Comparison of ENCODE assay signal across 28 mouse cellular contexts in the genomic region with DNA sequence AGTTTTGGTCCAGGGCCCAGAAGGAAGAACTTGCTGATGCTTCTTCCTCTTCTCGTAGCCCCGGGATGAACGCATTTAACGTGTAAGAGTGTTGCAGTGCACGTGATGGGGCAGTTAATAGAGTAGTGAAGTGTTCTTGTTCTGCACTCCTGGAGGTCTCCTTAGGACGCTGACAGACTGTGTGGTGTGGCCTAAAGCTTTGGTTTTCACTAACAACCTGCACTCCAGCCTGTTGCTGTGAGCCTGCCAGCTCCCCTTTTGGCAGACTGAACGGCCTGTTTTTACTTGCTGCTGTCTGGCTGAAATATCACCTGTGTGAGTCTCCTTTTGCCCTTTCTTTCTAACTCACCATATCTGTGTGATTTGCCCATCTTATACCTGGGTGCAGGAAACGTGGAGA. TPM values are rescaled to one million over a fixed set of nuclear protein-coding genes. Genes with fewer than 3 reads are reported as not detected.
DNase-seq lines count a peak whose midpoint lies in the region; ATAC-seq and TF ChIP-seq lines count a peak whose summit lies in the region.
"Had no signal": no experiment of that assay in that cellular context is flagged by ENCODE, and none has a peak within 500 bp of the region (broad histone marks: within the 10 kb centered on the region; RNA-seq: fewer than 3 reads in every experiment).

No protein-coding gene starts in this region.

- no peak overlapping the region for H3K4me2 ChIP-seq in forebrain, embryonic 14.5 days (ENCODE audit: low read length)
- H3K4me2 ChIP-seq in forebrain, embryonic 12.5 days = no peak overlapping the region
- no peak overlapping the region for H3K4me2 ChIP-seq in stomach, embryonic 15.5 days
- H3K4me2 ChIP-seq in stomach, postnatal 0 days (replicated peaks; ENCODE audit: low read depth) = no peak overlapping the region
- no peak overlapping the region for H3K4me2 ChIP-seq in stomach, embryonic 16.5 days (ENCODE audit: low read depth, low read length)
- no peak overlapping the region for H3K4me2 ChIP-seq in hindbrain, embryonic 11.5 days (replicated peaks; ENCODE audit: low read depth, low read length)
- H3K4me2 ChIP-seq: embryonic facial prominence, embryonic 12.5 days; embryonic facial prominence, embryonic 15.5 days; heart, embryonic 12.5 days; heart, embryonic 15.5 days; hindbrain, embryonic 14.5 days had no signal

- H3K27ac ChIP-seq in forebrain, embryonic 14.5 days (ENCODE audit: low read depth, low read length) = 0 out of 2 replicates have a peak overlapping the region, but pooled peaks have one; percentile 5
- no peak overlapping the region for H3K27ac ChIP-seq in forebrain, embryonic 12.5 days
- H3K27ac ChIP-seq in stomach, embryonic 15.5 days = peak overlapping the region; percentile 16; the same call in 1 of the 2 replicates
- H3K27ac ChIP-seq in stomach, postnatal 0 days (replicated peaks) = no peak overlapping the region
- peak overlapping the region; percentile 48 for H3K27ac ChIP-seq in stomach, embryonic 16.5 days (ENCODE audit: low read length)
- no peak overlapping the region for H3K27ac ChIP-seq in hindbrain, embryonic 11.5 days (ENCODE audit: low read depth, low read length)
- H3K27ac ChIP-seq: embryonic facial prominence, embryonic 12.5 days; embryonic facial prominence, embryonic 15.5 days; heart, embryonic 15.5 days; hindbrain, embryonic 10.5 days; hindbrain, embryonic 14.5 days had no signal

- TF ChIP-seq CTCF in stomach, postnatal 0 days (IDR thresholded peaks at IDR 0.05; ENCODE audit: low read depth) = no peak

- peak; percentile 40 for DNase-seq in forebrain, embryonic 14.5 days (ENCODE audit: low spot score)
- DNase-seq in stomach, postnatal 0 days (ENCODE audit: low spot score) = no peak
- no peak for DNase-seq in hindbrain, embryonic 11.5 days (ENCODE audit: low spot score)
- DNase-seq: adrenal gland, postnatal 10 days; adrenal gland, postnatal 36 days; B cell, adult 2 months; cerebellum, adult 11 months; cerebellum, adult 2 months; cerebellum, adult 9-11 months; cerebellum, postnatal 25 days; gastrocnemius, postnatal 10 days; gastrocnemius, postnatal 36 days; heart, postnatal 10 days; heart, postnatal 36 days; kidney, adult 2 months had no signal

- no peaks in the 10 kb centered on the region for H3K36me3 ChIP-seq in forebrain, embryonic 14.5 days (ENCODE audit: control insufficient read depth, insufficient read depth, low read length)
- H3K36me3 ChIP-seq in forebrain, embryonic 12.5 days (replicated peaks) = no peaks in the 10 kb centered on the region
- H3K36me3 ChIP-seq in stomach, embryonic 15.5 days = no peaks in the 10 kb centered on the region
- H3K36me3 ChIP-seq in stomach, postnatal 0 days (ENCODE audit: control insufficient read depth, insufficient read depth, low read length) = no peaks in the 10 kb centered on the region
- no peaks in the 10 kb centered on the region for H3K36me3 ChIP-seq in stomach, embryonic 16.5 days (ENCODE audit: control insufficient read depth, insufficient read depth, low read length)
- no peaks in the 10 kb centered on the region for H3K36me3 ChIP-seq in hindbrain, embryonic 11.5 days (ENCODE audit: control insufficient read depth, insufficient read depth, low read length)
- H3K36me3 ChIP-seq: embryonic facial prominence, embryonic 12.5 days; embryonic facial prominence, embryonic 15.5 days; heart, embryonic 15.5 days; hindbrain, embryonic 10.5 days had no signal

- no peak overlapping the region for H3K9ac ChIP-seq in forebrain, embryonic 14.5 days (ENCODE audit: low read length)
- no peak overlapping the region for H3K9ac ChIP-seq in forebrain, embryonic 12.5 days
- no peak overlapping the region for H3K9ac ChIP-seq in stomach, embryonic 15.5 days
- no peak overlapping the region for H3K9ac ChIP-seq in stomach, postnatal 0 days (ENCODE audit: low read length)
- 0 out of 2 replicates have a peak overlapping the region, but pooled peaks have one; percentile 10 for H3K9ac ChIP-seq in stomach, embryonic 16.5 days (ENCODE audit: low read length)
- H3K9ac ChIP-seq in hindbrain, embryonic 11.5 days (ENCODE audit: low read depth, low read length) = no peak overlapping the region
- H3K9ac ChIP-seq: embryonic facial prominence, embryonic 12.5 days; embryonic facial prominence, embryonic 15.5 days; heart, embryonic 12.5 days; heart, embryonic 15.5 days; hindbrain, embryonic 14.5 days had no signal

- 40% methylated on average over 8 of the region's 8 CpGs for WGBS in forebrain, embryonic 14.5 days
- WGBS in forebrain, embryonic 12.5 days = 59% methylated on average over 8 of the region's 8 CpGs
- 63% methylated on average over 8 of the region's 8 CpGs for WGBS in stomach, embryonic 15.5 days
- WGBS in stomach, postnatal 0 days = 51% methylated on average over 8 of the region's 8 CpGs
- WGBS in stomach, embryonic 16.5 days = 71% methylated on average over 8 of the region's 8 CpGs
- WGBS in hindbrain, embryonic 11.5 days = 73% methylated on average over 8 of the region's 8 CpGs

- no peak for TF ChIP-seq EP300 in stomach, postnatal 0 days (optimal IDR thresholded peaks at IDR 0.05)

- H3K9me3 ChIP-seq in forebrain, embryonic 14.5 days (replicated peaks; ENCODE audit: control insufficient read depth, low read length) = no peaks in the 10 kb centered on the region
- no peaks in the 10 kb centered on the region for H3K9me3 ChIP-seq in forebrain, embryonic 12.5 days
- no peaks in the 10 kb centered on the region for H3K9me3 ChIP-seq in stomach, embryonic 15.5 days
- no peaks in the 10 kb centered on the region for H3K9me3 ChIP-seq in stomach, postnatal 0 days (ENCODE audit: control insufficient read depth, low read length)
- H3K9me3 ChIP-seq in stomach, embryonic 16.5 days (replicated peaks; ENCODE audit: control insufficient read depth, low read length) = no peaks in the 10 kb centered on the region
- no peaks in the 10 kb centered on the region for H3K9me3 ChIP-seq in hindbrain, embryonic 11.5 days (ENCODE audit: control insufficient read depth, low read length)
- H3K9me3 ChIP-seq: embryonic facial prominence, embryonic 12.5 days; embryonic facial prominence, embryonic 15.5 days; G1E; heart, embryonic 12.5 days; heart, embryonic 15.5 days; hindbrain, embryonic 10.5 days had no signal

- H3K27me3 ChIP-seq in forebrain, embryonic 14.5 days (replicated peaks; ENCODE audit: control insufficient read depth, insufficient read depth, low read length) = no peaks in the 10 kb centered on the region
- H3K27me3 ChIP-seq in forebrain, embryonic 12.5 days = no peaks in the 10 kb centered on the region
- no peaks in the 10 kb centered on the region for H3K27me3 ChIP-seq in stomach, embryonic 15.5 days (replicated peaks)
- H3K27me3 ChIP-seq in stomach, postnatal 0 days (ENCODE audit: control insufficient read depth, insufficient read depth, low read length) = no peaks in the 10 kb centered on the region
- H3K27me3 ChIP-seq in stomach, embryonic 16.5 days (ENCODE audit: control insufficient read depth, insufficient read depth, low read length) = no peaks in the 10 kb centered on the region
- no peaks in the 10 kb centered on the region for H3K27me3 ChIP-seq in hindbrain, embryonic 11.5 days (ENCODE audit: control insufficient read depth, insufficient read depth, low read length)
- H3K27me3 ChIP-seq: CH12.LX; embryonic facial prominence, embryonic 12.5 days; embryonic facial prominence, embryonic 15.5 days; heart, embryonic 12.5 days; heart, embryonic 15.5 days; Patski had no signal

- ATAC-seq in forebrain, embryonic 14.5 days = peak; percentile 37; the same call in 1 of the 2 replicates
- no peak for ATAC-seq in forebrain, embryonic 12.5 days (ENCODE audit: low FRiP score)
- no peak for ATAC-seq in stomach, embryonic 15.5 days (ENCODE audit: insufficient read depth, low FRiP score, low read depth)
- no peak for ATAC-seq in stomach, postnatal 0 days (ENCODE audit: low FRiP score, low TSS enrichment)
- no peak for ATAC-seq in stomach, embryonic 16.5 days (ENCODE audit: insufficient read depth, low FRiP score)
- ATAC-seq in hindbrain, embryonic 11.5 days (ENCODE audit: low FRiP score) = no peak
- ATAC-seq: intestine, postnatal 0 days; Patski had no signal

- H3K4me1 ChIP-seq in forebrain, embryonic 14.5 days (ENCODE audit: control insufficient read depth, insufficient read depth, low read length) = no peaks in the 10 kb centered on the region; the same call in 1 of the 2 replicates
- peaks cover 14% of the 10 kb centered on the region; the same call in 1 of the 2 replicates for H3K4me1 ChIP-seq in forebrain, embryonic 12.5 days
- H3K4me1 ChIP-seq in stomach, embryonic 15.5 days = peaks cover 20% of the 10 kb centered on the region
- peaks cover 6% of the 10 kb centered on the region for H3K4me1 ChIP-seq in stomach, postnatal 0 days (replicated peaks; ENCODE audit: control insufficient read depth, insufficient read depth)
- H3K4me1 ChIP-seq in stomach, embryonic 16.5 days (ENCODE audit: control insufficient read depth, insufficient read depth, low read length) = peaks cover 22% of the 10 kb centered on the region
- no peaks in the 10 kb centered on the region for H3K4me1 ChIP-seq in hindbrain, embryonic 11.5 days (replicated peaks; ENCODE audit: control insufficient read depth, insufficient read depth, low read length)
- H3K4me1 ChIP-seq: embryonic facial prominence, embryonic 12.5 days; heart, embryonic 12.5 days; heart, embryonic 15.5 days had no signal

- H3K4me3 ChIP-seq in forebrain, embryonic 14.5 days (ENCODE audit: low read depth, low read length) = no peak overlapping the region
- H3K4me3 ChIP-seq in forebrain, embryonic 12.5 days (replicated peaks) = no peak overlapping the region
- no peak overlapping the region for H3K4me3 ChIP-seq in stomach, embryonic 15.5 days (replicated peaks)
- H3K4me3 ChIP-seq in stomach, postnatal 0 days (ENCODE audit: low read depth, low read length) = no peak overlapping the region
- H3K4me3 ChIP-seq in stomach, embryonic 16.5 days (replicated peaks; ENCODE audit: low read length) = no peak overlapping the region
- no peak overlapping the region for H3K4me3 ChIP-seq in hindbrain, embryonic 11.5 days (ENCODE audit: low read depth, low read length)
- H3K4me3 ChIP-seq: embryonic facial prominence, embryonic 12.5 days; embryonic facial prominence, embryonic 15.5 days; heart, embryonic 12.5 days; heart, embryonic 15.5 days; hindbrain, embryonic 10.5 days had no signal

RNA-seq across cellular contexts. Expression of gene Slc25a26, which starts 36.3 kb away (rescaled TPM):
- 7.4 and 8.3 TPM in 2 replicates for polyA plus RNA-seq in forebrain, embryonic 14.5 days (2014; fragmentation: Nextera tagmentation; extraction: Ambion mirVana)
- polyA plus RNA-seq in forebrain, embryonic 12.5 days (2016; fragmentation: Nextera tagmentation; extraction: Ambion mirVana) = 7.2 and 8.0 TPM in 2 replicates
- polyA plus RNA-seq in stomach, embryonic 15.5 days (2015; fragmentation: Nextera tagmentation; extraction: Ambion mirVana) = 7.9 and 9.5 TPM in 2 replicates
- polyA plus RNA-seq in stomach, postnatal 0 days (2015; fragmentation: Nextera tagmentation; extraction: Ambion mirVana) = 5.4 and 5.8 TPM in 2 replicates
- polyA plus RNA-seq in stomach, embryonic 16.5 days (2015; fragmentation: Nextera tagmentation; extraction: Ambion mirVana) = 7.8 and 8.2 TPM in 2 replicates
- 7.8 and 9.3 TPM in 2 replicates for polyA plus RNA-seq in hindbrain, embryonic 11.5 days (2014; fragmentation: Nextera tagmentation; extraction: Ambion mirVana)

Comparison
In these comparisons a context has a peak if more than half of its experiments do, and no peak if none do; other contexts are left out.
1. H3K27ac ChIP-seq: peak in forebrain, embryonic 14.5 days (single experiment), stomach, embryonic 15.5 days (single experiment) and stomach, embryonic 16.5 days (single experiment); none in forebrain, embryonic 12.5 days (single experiment), stomach, postnatal 0 days (single experiment) and hindbrain, embryonic 11.5 days (single experiment).